Mouse (Mus musculus): ENCODE data around the gene Srrt. TPM values are rescaled to one million over a fixed set of nuclear protein-coding genes. Genes with fewer than 3 reads are reported as not detected.
A peak's percentile ranks its signal among the peaks of the same experiment; 100 is the strongest.

The Srrt gene
- polyA plus RNA-seq, 1 experiment, result 121 TPM

- H3K4me3 ChIP-seq (ENCODE audit: low read depth, low read length), result no peak overlapping the region
- H3K4me1 ChIP-seq (ENCODE audit: control insufficient read depth, insufficient read depth, low read length), result peaks cover 2% of the 10 kb centered on the region
- H3K9ac ChIP-seq (ENCODE audit: low read depth, poor library complexity, severe bottlenecking), result no peak overlapping the region
- no peaks in the 10 kb centered on the region for H3K9me3 ChIP-seq (replicated peaks; ENCODE audit: control insufficient read depth, insufficient read depth, low read length, poor library complexity, severe bottlenecking)
- H3K27me3 ChIP-seq (ENCODE audit: control insufficient read depth, insufficient read depth, low read length, poor library complexity, severe bottlenecking), result no peaks in the 10 kb centered on the region
- no peak overlapping the region for H3K27ac ChIP-seq (ENCODE audit: insufficient read depth, low read length)
- no peak for TF ChIP-seq POLR2A (IDR thresholded peaks at IDR 0.05; ENCODE audit: insufficient read depth, low read length)
- TF ChIP-seq CTCF (IDR thresholded peaks at IDR 0.05; ENCODE audit: low read depth, low read length), result no peak
- no peak for TF ChIP-seq EP300 (IDR thresholded peaks at IDR 0.05; ENCODE audit: insufficient read depth, low read depth, low read length)
- H3K36me3 ChIP-seq (ENCODE audit: control insufficient read depth, insufficient read depth, low read length, poor library complexity, severe bottlenecking), result peaks cover 72% of the 10 kb centered on the region
These were observed 10.3 kb downstream of the Srrt start for GRCm38 (mm10) chr5:137297126-137297525.

GRCm38 (mm10) chr5:137295712-137296111 is 11.8 kb downstream of the Srrt start:
- Histone ChIP-seq H3K4me1 (ENCODE audit: control insufficient read depth, insufficient read depth, low read length) (no peaks in the 10 kb centered on the region), H3K4me3 (ENCODE audit: low read depth, low read length) (no peak overlapping the region), H3K27ac (ENCODE audit: insufficient read depth, low read length) (no peak overlapping the region), H3K36me3 (ENCODE audit: control insufficient read depth, insufficient read depth, low read length, poor library complexity, severe bottlenecking) (peaks cover 57% of the 10 kb centered on the region), H3K9ac (ENCODE audit: low read depth, poor library complexity, severe bottlenecking) (no peak overlapping the region), H3K27me3 (ENCODE audit: control insufficient read depth, insufficient read depth, low read length, poor library complexity, severe bottlenecking) (no peaks in the 10 kb centered on the region), H3K9me3 (replicated peaks; ENCODE audit: control insufficient read depth, insufficient read depth, low read length, poor library complexity, severe bottlenecking) (no peaks in the 10 kb centered on the region)
- TF ChIP-seq CTCF (IDR thresholded peaks at IDR 0.05; ENCODE audit: low read depth, low read length) (no peak), POLR2A (IDR thresholded peaks at IDR 0.05; ENCODE audit: insufficient read depth, low read length) (no peak), EP300 (IDR thresholded peaks at IDR 0.05; ENCODE audit: insufficient read depth, low read depth, low read length) (no peak)

- Histone ChIP-seq H3K27me3 (ENCODE audit: control insufficient read depth, insufficient read depth, low read length, poor library complexity, severe bottlenecking) (no peaks in the 10 kb centered on the region), H3K4me1 (ENCODE audit: control insufficient read depth, insufficient read depth, low read length) (no peaks in the 10 kb centered on the region), H3K27ac (ENCODE audit: insufficient read depth, low read length) (no peak overlapping the region), H3K36me3 (ENCODE audit: control insufficient read depth, insufficient read depth, low read length, poor library complexity, severe bottlenecking) (peaks cover 53% of the 10 kb centered on the region), H3K9ac (ENCODE audit: low read depth, poor library complexity, severe bottlenecking) (peak overlapping the region; percentile 96), H3K4me3 (ENCODE audit: low read depth, low read length) (peak overlapping the region; percentile 88), H3K9me3 (replicated peaks; ENCODE audit: control insufficient read depth, insufficient read depth, low read length, poor library complexity, severe bottlenecking) (no peaks in the 10 kb centered on the region)
- TF ChIP-seq POLR2A (IDR thresholded peaks at IDR 0.05; ENCODE audit: insufficient read depth, low read length), result no peak
- no peak for TF ChIP-seq CTCF (IDR thresholded peaks at IDR 0.05; ENCODE audit: low read depth, low read length)
- TF ChIP-seq EP300 (IDR thresholded peaks at IDR 0.05; ENCODE audit: insufficient read depth, low read depth, low read length), result no peak
These were observed 12.2 kb downstream of the Srrt start for GRCm38 (mm10) chr5:137295296-137295695.

GRCm38 (mm10) chr5:137294744-137295093 is 12.8 kb downstream of the Srrt start:
- Histone ChIP-seq H3K36me3 (ENCODE audit: control insufficient read depth, insufficient read depth, low read length, poor library complexity, severe bottlenecking) (peaks cover 47% of the 10 kb centered on the region), H3K4me3 (ENCODE audit: low read depth, low read length) (peak overlapping the region; percentile 88), H3K4me1 (ENCODE audit: control insufficient read depth, insufficient read depth, low read length) (no peaks in the 10 kb centered on the region), H3K9me3 (replicated peaks; ENCODE audit: control insufficient read depth, insufficient read depth, low read length, poor library complexity, severe bottlenecking) (no peaks in the 10 kb centered on the region), H3K27me3 (ENCODE audit: control insufficient read depth, insufficient read depth, low read length, poor library complexity, severe bottlenecking) (no peaks in the 10 kb centered on the region), H3K27ac (ENCODE audit: insufficient read depth, low read length) (peak overlapping the region; percentile 75), H3K9ac (ENCODE audit: low read depth, poor library complexity, severe bottlenecking) (peak overlapping the region; percentile 96)
- TF ChIP-seq EP300 (IDR thresholded peaks at IDR 0.05; ENCODE audit: insufficient read depth, low read depth, low read length), result no peak
- TF ChIP-seq POLR2A (IDR thresholded peaks at IDR 0.05; ENCODE audit: insufficient read depth, low read length), result no peak
- no peak for TF ChIP-seq CTCF (IDR thresholded peaks at IDR 0.05; ENCODE audit: low read depth, low read length)

- Histone ChIP-seq H3K27me3 (ENCODE audit: control insufficient read depth, insufficient read depth, low read length, poor library complexity, severe bottlenecking) (no peaks in the 10 kb centered on the region), H3K27ac (ENCODE audit: insufficient read depth, low read length) (peak within 1 kb of the TSS; percentile 92), H3K4me1 (ENCODE audit: control insufficient read depth, insufficient read depth, low read length) (no peaks in the 10 kb centered on the region), H3K36me3 (ENCODE audit: control insufficient read depth, insufficient read depth, low read length, poor library complexity, severe bottlenecking) (peaks cover 41% of the 10 kb centered on the region), H3K4me3 (ENCODE audit: low read depth, low read length) (peak within 1 kb of the TSS; percentile 98), H3K9me3 (replicated peaks; ENCODE audit: control insufficient read depth, insufficient read depth, low read length, poor library complexity, severe bottlenecking) (no peaks in the 10 kb centered on the region), H3K9ac (ENCODE audit: low read depth, poor library complexity, severe bottlenecking) (peak within 1 kb of the TSS; percentile 96)
- 0 out of 2 replicates have a peak, but pooled peaks have one; percentile 31 for TF ChIP-seq EP300 (IDR thresholded peaks at IDR 0.05; ENCODE audit: insufficient read depth, low read depth, low read length)
- no peak for TF ChIP-seq CTCF (IDR thresholded peaks at IDR 0.05; ENCODE audit: low read depth, low read length)
- peak; percentile 56 for TF ChIP-seq POLR2A (IDR thresholded peaks at IDR 0.05; ENCODE audit: insufficient read depth, low read length)
These were observed 13.4 kb downstream of the Srrt start, which contains the start of gene Ufsp1 for GRCm38 (mm10) chr5:137293839-137294743. Gene Ufsp1, plus strand, starts transcription at chr5:137294629.

GRCm38 (mm10) chr5:137293282-137293681 is 14.2 kb downstream of the Srrt start:
- Histone ChIP-seq H3K9me3 (replicated peaks; ENCODE audit: control insufficient read depth, insufficient read depth, low read length, poor library complexity, severe bottlenecking) (no peaks in the 10 kb centered on the region), H3K4me1 (ENCODE audit: control insufficient read depth, insufficient read depth, low read length) (no peaks in the 10 kb centered on the region), H3K9ac (ENCODE audit: low read depth, poor library complexity, severe bottlenecking) (peak overlapping the region; percentile 96), H3K27me3 (ENCODE audit: control insufficient read depth, insufficient read depth, low read length, poor library complexity, severe bottlenecking) (peaks cover 4% of the 10 kb centered on the region; the same call in 1 of the 2 replicates), H3K36me3 (ENCODE audit: control insufficient read depth, insufficient read depth, low read length, poor library complexity, severe bottlenecking) (peaks cover 33% of the 10 kb centered on the region), H3K27ac (ENCODE audit: insufficient read depth, low read length) (no peak overlapping the region), H3K4me3 (ENCODE audit: low read depth, low read length) (peak overlapping the region; percentile 98)
- TF ChIP-seq EP300 (IDR thresholded peaks at IDR 0.05; ENCODE audit: insufficient read depth, low read depth, low read length) (no peak), POLR2A (IDR thresholded peaks at IDR 0.05; ENCODE audit: insufficient read depth, low read length) (peak; percentile 34), CTCF (IDR thresholded peaks at IDR 0.05; ENCODE audit: low read depth, low read length) (no peak)

Measured in ES-Bruce4 (cell line).